14 mouse cellular contexts compared by ENCODE assay signal in genomic region chr5:61372901-61373300, GRCm38 (mm10).
DNase-seq lines count a peak whose midpoint lies in the region; ATAC-seq and TF ChIP-seq lines count a peak whose summit lies in the region.
"Had no signal": no experiment of that assay in that cellular context is flagged by ENCODE, and none has a peak within 500 bp of the region (broad histone marks: within the 10 kb centered on the region; RNA-seq: fewer than 3 reads in every experiment).

No protein-coding gene starts in this region.

- no peaks in the 10 kb centered on the region for H3K9me3 ChIP-seq in hindbrain, postnatal 0 days (ENCODE audit: low read length)
- no peaks in the 10 kb centered on the region for H3K9me3 ChIP-seq in hindbrain, embryonic 10.5 days
- no peaks in the 10 kb centered on the region for H3K9me3 ChIP-seq in neural tube, embryonic 13.5 days
- peaks cover 6% of the 10 kb centered on the region for H3K9me3 ChIP-seq in neural tube, embryonic 15.5 days (replicated peaks)
- H3K9me3 ChIP-seq: embryonic facial prominence, embryonic 15.5 days; liver, embryonic 13.5 days had no signal

- H3K9ac ChIP-seq in hindbrain, postnatal 0 days (replicated peaks; ENCODE audit: low read length) = no peak overlapping the region
- no peak overlapping the region for H3K9ac ChIP-seq in neural tube, embryonic 13.5 days
- H3K9ac ChIP-seq in neural tube, embryonic 15.5 days (replicated peaks) = no peak overlapping the region
- H3K9ac ChIP-seq: embryonic facial prominence, embryonic 15.5 days; liver, embryonic 13.5 days had no signal

- TF ChIP-seq POLR2A in brain, embryonic 14.5 days (IDR thresholded peaks at IDR 0.05; ENCODE audit: borderline replicate concordance, extremely low read depth, insufficient read depth, insufficient read length, poor library complexity, severe bottlenecking) = no peak

- no peaks in the 10 kb centered on the region for H3K4me1 ChIP-seq in hindbrain, postnatal 0 days (ENCODE audit: insufficient read depth, low read length)
- H3K4me1 ChIP-seq in hindbrain, embryonic 10.5 days (replicated peaks) = no peaks in the 10 kb centered on the region
- no peaks in the 10 kb centered on the region for H3K4me1 ChIP-seq in neural tube, embryonic 13.5 days (replicated peaks)
- no peaks in the 10 kb centered on the region for H3K4me1 ChIP-seq in neural tube, embryonic 15.5 days
- H3K4me1 ChIP-seq: embryonic facial prominence, embryonic 15.5 days; liver, embryonic 13.5 days had no signal

- peak; percentile 44 for DNase-seq in hindbrain, postnatal 0 days (ENCODE audit: low spot score)
- no peak for DNase-seq in hindbrain, embryonic 10.5 days (ENCODE audit: low spot score)
- peak; percentile 83 for DNase-seq in brain, embryonic 14.5 days (ENCODE audit: low read depth)
- DNase-seq in retina, embryonic 14.5 days (ENCODE audit: low spot score) = peak; percentile 69
- no peak for DNase-seq in cerebellum, adult 9-11 months
- DNase-seq: adrenal gland, adult 2 months; cerebellum, postnatal 36 days; kidney, adult 18-20 months; layer of hippocampus, adult 9-11 months; liver, embryonic 13.5 days; thymus, postnatal 14 days had no signal

- no peak overlapping the region for H3K4me2 ChIP-seq in hindbrain, postnatal 0 days (ENCODE audit: low read depth, low read length)
- H3K4me2 ChIP-seq in neural tube, embryonic 13.5 days = no peak overlapping the region
- no peak overlapping the region for H3K4me2 ChIP-seq in neural tube, embryonic 15.5 days
- H3K4me2 ChIP-seq: embryonic facial prominence, embryonic 15.5 days; liver, embryonic 13.5 days had no signal

- 65% methylated on average over 1 of the region's 1 CpGs for WGBS in hindbrain, postnatal 0 days
- WGBS in hindbrain, embryonic 10.5 days = 89% methylated on average over 1 of the region's 1 CpGs
- WGBS in neural tube, embryonic 13.5 days = 55% methylated on average over 1 of the region's 1 CpGs
- WGBS in neural tube, embryonic 15.5 days = 57% methylated on average over 1 of the region's 1 CpGs

- H3K4me3 ChIP-seq in hindbrain, postnatal 0 days (ENCODE audit: low read length) = no peak overlapping the region
- no peak overlapping the region for H3K4me3 ChIP-seq in hindbrain, embryonic 10.5 days
- H3K4me3 ChIP-seq in neural tube, embryonic 13.5 days = no peak overlapping the region
- no peak overlapping the region for H3K4me3 ChIP-seq in neural tube, embryonic 15.5 days (replicated peaks)
- H3K4me3 ChIP-seq: embryonic facial prominence, embryonic 15.5 days; liver, embryonic 13.5 days had no signal

- H3K36me3 ChIP-seq in hindbrain, postnatal 0 days (ENCODE audit: insufficient read depth, low read length) = no peaks in the 10 kb centered on the region
- no peaks in the 10 kb centered on the region for H3K36me3 ChIP-seq in hindbrain, embryonic 10.5 days
- no peaks in the 10 kb centered on the region for H3K36me3 ChIP-seq in neural tube, embryonic 13.5 days
- H3K36me3 ChIP-seq in neural tube, embryonic 15.5 days = no peaks in the 10 kb centered on the region
- H3K36me3 ChIP-seq: embryonic facial prominence, embryonic 15.5 days; liver, embryonic 13.5 days had no signal

- no peak overlapping the region for H3K27ac ChIP-seq in hindbrain, postnatal 0 days
- H3K27ac ChIP-seq in hindbrain, embryonic 10.5 days = no peak overlapping the region
- no peak overlapping the region for H3K27ac ChIP-seq in neural tube, embryonic 13.5 days (replicated peaks)
- H3K27ac ChIP-seq in neural tube, embryonic 15.5 days (replicated peaks) = no peak overlapping the region
- H3K27ac ChIP-seq: embryonic facial prominence, embryonic 15.5 days; liver, embryonic 13.5 days had no signal

- no peak for TF ChIP-seq CTCF in hindbrain, postnatal 0 days (IDR thresholded peaks at IDR 0.05; ENCODE audit: low read depth)
- no peak for TF ChIP-seq CTCF in brain, embryonic 14.5 days (IDR thresholded peaks at IDR 0.05; ENCODE audit: borderline replicate concordance, extremely low read depth, insufficient read depth, insufficient read length)

- H3K27me3 ChIP-seq in hindbrain, postnatal 0 days (ENCODE audit: insufficient read depth, low read length) = no peaks in the 10 kb centered on the region
- H3K27me3 ChIP-seq in hindbrain, embryonic 10.5 days (ENCODE audit: insufficient read depth, poor library complexity, severe bottlenecking) = no peaks in the 10 kb centered on the region
- H3K27me3 ChIP-seq in neural tube, embryonic 13.5 days = no peaks in the 10 kb centered on the region
- no peaks in the 10 kb centered on the region for H3K27me3 ChIP-seq in neural tube, embryonic 15.5 days (replicated peaks)
- H3K27me3 ChIP-seq: embryonic facial prominence, embryonic 15.5 days; liver, embryonic 13.5 days had no signal

- peak; percentile 27; the same call in 1 of the 2 replicates for ATAC-seq in hindbrain, postnatal 0 days
- ATAC-seq in neural tube, embryonic 13.5 days (ENCODE audit: low read depth) = peak; percentile 74
- no peak for ATAC-seq in neural tube, embryonic 15.5 days (ENCODE audit: low FRiP score)

Comparison
In these comparisons a context has a peak if more than half of its experiments do, and no peak if none do; other contexts are left out.
1. DNase-seq: peak in hindbrain, postnatal 0 days (single experiment), brain, embryonic 14.5 days (single experiment) and retina, embryonic 14.5 days (single experiment); none in hindbrain, embryonic 10.5 days (single experiment) and cerebellum, adult 9-11 months (single experiment).